In genomic region chr4:123664951-123665661, GRCm38 (mm10) we compare ENCODE assay signal across 8 mouse cellular contexts. TPM values are rescaled to one million over a fixed set of nuclear protein-coding genes. Genes with fewer than 3 reads are reported as not detected.
A peak's percentile ranks its signal among the peaks of the same experiment; 100 is the strongest.
DNase-seq lines count a peak whose midpoint lies in the region; ATAC-seq and TF ChIP-seq lines count a peak whose summit lies in the region.

No protein-coding gene starts in this region.

- no peaks in the 10 kb centered on the region for H3K9me3 ChIP-seq in kidney, embryonic 15.5 days (replicated peaks)

- 2% methylated on average over 52 of the region's 58 CpGs for WGBS in heart, adult 2 months
- under 1% methylated on average over 52 of the region's 58 CpGs for WGBS in kidney, embryonic 15.5 days
- 13% methylated on average over 30 of the region's 58 CpGs for WGBS in macrophage (ENCODE audit: missing documents)

- peak; percentile 45 for DNase-seq in left cerebral cortex, postnatal 4 days
- DNase-seq in left cerebral cortex, adult 9 months (ENCODE audit: low spot score in 2 of 2): no peak
- peak; percentile 55 for DNase-seq in adrenal gland, postnatal 25 days
- DNase-seq in heart, adult 2 months: no peak
- DNase-seq in spleen, postnatal 4 days (ENCODE audit: low spot score in 2 of 2): peak; percentile 55 to 76
- no peak for DNase-seq in left cerebral cortex, adult 11 months (ENCODE audit: low spot score)

- H3K36me3 ChIP-seq in heart, adult 2 months (ENCODE audit: control insufficient read depth, insufficient read depth, low read length): peaks cover 7% of the 10 kb centered on the region
- no peaks in the 10 kb centered on the region for H3K36me3 ChIP-seq in kidney, embryonic 15.5 days
- no peaks in the 10 kb centered on the region for H3K36me3 ChIP-seq in macrophage (ENCODE audit: inconsistent target)

- no peaks in the 10 kb centered on the region for H3K27me3 ChIP-seq in heart, adult 2 months (ENCODE audit: control insufficient read depth, insufficient read depth, low read length)
- no peaks in the 10 kb centered on the region for H3K27me3 ChIP-seq in kidney, embryonic 15.5 days

- H3K4me3 ChIP-seq in heart, adult 2 months: peak overlapping the region; percentile 56
- H3K4me3 ChIP-seq in kidney, embryonic 15.5 days (replicated peaks): peak overlapping the region; percentile 97
- peak overlapping the region; percentile 30; the same call in 1 of the 2 replicates for H3K4me3 ChIP-seq in macrophage (ENCODE audit: inconsistent target)

- peak overlapping the region; percentile 98 for H3K9ac ChIP-seq in heart, adult 2 months (ENCODE audit: low read depth, low read length)
- H3K9ac ChIP-seq in kidney, embryonic 15.5 days: peak overlapping the region; percentile 97

- peak overlapping the region; percentile 68 for H3K4me2 ChIP-seq in kidney, embryonic 15.5 days

- ATAC-seq in kidney, embryonic 15.5 days (replicated peaks; ENCODE audit: low FRiP score): peak; percentile 7; the same call in 1 of the 2 replicates

- no peaks in the 10 kb centered on the region for H3K79me2 ChIP-seq in heart, adult 2 months (replicated peaks; ENCODE audit: control insufficient read depth, insufficient read depth, low read length)
- peaks cover 37% of the 10 kb centered on the region for H3K79me2 ChIP-seq in macrophage (ENCODE audit: inconsistent target)

- intact Hi-C loops in left cerebral cortex, postnatal 4 days (cut with DNase I): loop anchor here (5.0 kb wide), 3 partner anchors 78 to 138 kb away; no protein-coding TSS in a partner anchor
- intact Hi-C loops in heart, adult 2 months (cut with DNase I): loop anchor here (5.0 kb wide), 2 partner anchors 253 to 358 kb away; no protein-coding TSS in a partner anchor

- peaks cover 8% of the 10 kb centered on the region for H3K4me1 ChIP-seq in heart, adult 2 months (ENCODE audit: control insufficient read depth, insufficient read depth, low read length)
- H3K4me1 ChIP-seq in kidney, embryonic 15.5 days: peaks cover 46% of the 10 kb centered on the region

- peak overlapping the region; percentile 84 for H3K27ac ChIP-seq in heart, adult 2 months
- peak overlapping the region; percentile 100 for H3K27ac ChIP-seq in kidney, embryonic 15.5 days
- H3K27ac ChIP-seq in macrophage: peak overlapping the region; percentile 47

- TF ChIP-seq POLR2A in heart, adult 2 months (IDR thresholded peaks at IDR 0.05; ENCODE audit: insufficient read depth, low read depth, low read length): no peak

- TF ChIP-seq EP300 in heart, adult 2 months (IDR thresholded peaks at IDR 0.05; ENCODE audit: insufficient read depth, low read depth, low read length): no peak

- no peak for TF ChIP-seq CTCF in heart, adult 2 months (IDR thresholded peaks at IDR 0.05)

RNA-seq across cellular contexts. Expression of gene Macf1, which starts 19.1 kb away (rescaled TPM):
- 100 to 1,000 TPM; 337 to 347 TPM for total RNA-seq in left cerebral cortex, postnatal 4 days (2021)
- 187 and 192 TPM in 2 replicates for total RNA-seq in adrenal gland, postnatal 25 days (2021)
- 100 to 1,000 TPM; 222 to 223 TPM for total RNA-seq in heart, adult 2 months (2021)
- polyA plus RNA-seq in heart, adult 2 months (2012; rRNA removed): 71.4 and 102 TPM in 2 replicates
- 38.1 and 41.2 TPM in 2 replicates for polyA plus RNA-seq in kidney, embryonic 15.5 days (2015; fragmentation: Nextera tagmentation; extraction: Ambion mirVana)
- total RNA-seq in macrophage (2018; cell fraction: chromatin; rRNA removed): 1,000 to 10,000 TPM in 17 of 26 experiments, 100 to 1,000 TPM in 9; 696 to 1,807 (median 1,130) TPM
- 100 to 1,000 TPM in 24 of 26 experiments, 10 to 100 TPM in 2; 76.1 to 236 (median 163) TPM for total RNA-seq in macrophage (2018; cell fraction: cytosol; rRNA removed)
- total RNA-seq in macrophage (2018; cell fraction: nucleus; rRNA removed): 100 to 1,000 TPM; 399 to 797 (median 534) TPM
- polyA plus RNA-seq in macrophage (2018): 90.8 to 146 TPM (median 144 TPM) in 3 replicates

RNA-seq across cellular contexts. Expression of gene Ndufs5, which starts 52.9 kb away (rescaled TPM):
- 100 to 1,000 TPM; 134 to 138 TPM for total RNA-seq in left cerebral cortex, postnatal 4 days (2021)
- total RNA-seq in adrenal gland, postnatal 25 days (2021): 222 and 237 TPM in 2 replicates
- 100 to 1,000 TPM; 410 to 474 TPM for total RNA-seq in heart, adult 2 months (2021)
- polyA plus RNA-seq in heart, adult 2 months (2012; rRNA removed): 197 and 331 TPM in 2 replicates
- polyA plus RNA-seq in kidney, embryonic 15.5 days (2015; fragmentation: Nextera tagmentation; extraction: Ambion mirVana): 314 and 337 TPM in 2 replicates
- total RNA-seq in macrophage (2018; cell fraction: chromatin; rRNA removed): 10 to 100 TPM in 12 of 26 experiments, 1 to 10 TPM in 14; 3.3 to 32.2 (median 9.8) TPM
- total RNA-seq in macrophage (2018; cell fraction: cytosol; rRNA removed): 100 to 1,000 TPM; 127 to 211 (median 167) TPM
- total RNA-seq in macrophage (2018; cell fraction: nucleus; rRNA removed): 10 to 100 TPM in 25 of 26 experiments, 1 to 10 TPM in 1; 9.7 to 53.0 (median 27.3) TPM
- polyA plus RNA-seq in macrophage (2018): 153 to 200 TPM (median 177 TPM) in 3 replicates

Comparison
In these comparisons a context has a peak if more than half of its experiments do, and no peak if none do; other contexts are left out.
1. DNase-seq: peak in left cerebral cortex, postnatal 4 days (single experiment), adrenal gland, postnatal 25 days (single experiment) and spleen, postnatal 4 days (2 of 2); none in left cerebral cortex, adult 9 months (0 of 2), heart, adult 2 months (0 of 2) and left cerebral cortex, adult 11 months (single experiment).
2. H3K27ac ChIP-seq: peak in every context shown above with its lines; median percentile 100 in kidney, embryonic 15.5 days; 84 in heart, adult 2 months; 47 in macrophage.
3. H3K4me3 ChIP-seq: peak in every context shown above with its lines; median percentile 97 in kidney, embryonic 15.5 days; 56 in heart, adult 2 months; 30 in macrophage.